Mouse (Mus musculus) heart, embryonic 12.5 days (tissue): ENCODE measurements at regions not wholly inside any gene's neighbourhood (a gene's known extent, or its start where the extent isn't known, plus 50 kb on each side); places are given as distances from the start of the nearest gene placed in this dataset.

ENCODE experiments used
- ATAC-seq: fragments of 200-750 bp; cut with Nextera tagmentation; 2 replicates; pipeline ENCODE4 v1.8.0; 2017; ENCODE audit warnings: moderate TSS enrichment, moderate library complexity; ENCODE audit not compliant: insufficient number of reproducible peaks, low FRiP score
- H3K27ac ChIP-seq: fragments of 300-500 bp; sonication (generic); 2 replicates; pipeline ENCODE4 v1.5.1; 2016; ENCODE audit warnings: mild to moderate bottlenecking, moderate library complexity; ENCODE audit not compliant: poor library complexity, severe bottlenecking
- H3K27me3 ChIP-seq: fragments of 300-500 bp; sonication (generic); replicated peaks from 2 replicates; pipeline ENCODE4 v1.6.1; 2016; ENCODE audit warnings: mild to moderate bottlenecking, moderate library complexity
- H3K36me3 ChIP-seq: fragments of 300-500 bp; sonication (generic); 2 replicates; pipeline ENCODE4 v1.6.1; 2016; ENCODE audit warnings: mild to moderate bottlenecking, moderate library complexity
- H3K4me1 ChIP-seq: fragments of 300-500 bp; sonication (generic); replicated peaks from 2 replicates; pipeline ENCODE4 v1.6.1; 2016; ENCODE audit warnings: mild to moderate bottlenecking
- H3K4me2 ChIP-seq: fragments of 300-500 bp; sonication (generic); 2 replicates; pipeline ENCODE4 v1.6.1; 2016; ENCODE audit warnings: mild to moderate bottlenecking, moderate library complexity
- H3K4me3 ChIP-seq: fragments of 300-500 bp; sonication (generic); 2 replicates; pipeline ENCODE4 v1.5.1; 2016; ENCODE audit warnings: mild to moderate bottlenecking
- H3K9ac ChIP-seq: fragments of 300-500 bp; sonication (generic); 2 replicates; pipeline ENCODE4 v1.6.1; 2016; ENCODE audit warnings: mild to moderate bottlenecking, moderate library complexity
- H3K9me3 ChIP-seq: fragments of 300-500 bp; sonication (generic); replicated peaks from 2 replicates; pipeline ENCODE4 v1.6.1; 2016; ENCODE audit warnings: mild to moderate bottlenecking, moderate library complexity
- WGBS: fragments of 180-500 bp; shearing (Covaris S2); methylation state at CpG from one replicate; pipeline ENCODE4 v1.1.7; 2016; 5-methylcytosine and 5-hydroxymethylcytosine counted together

DNA sequence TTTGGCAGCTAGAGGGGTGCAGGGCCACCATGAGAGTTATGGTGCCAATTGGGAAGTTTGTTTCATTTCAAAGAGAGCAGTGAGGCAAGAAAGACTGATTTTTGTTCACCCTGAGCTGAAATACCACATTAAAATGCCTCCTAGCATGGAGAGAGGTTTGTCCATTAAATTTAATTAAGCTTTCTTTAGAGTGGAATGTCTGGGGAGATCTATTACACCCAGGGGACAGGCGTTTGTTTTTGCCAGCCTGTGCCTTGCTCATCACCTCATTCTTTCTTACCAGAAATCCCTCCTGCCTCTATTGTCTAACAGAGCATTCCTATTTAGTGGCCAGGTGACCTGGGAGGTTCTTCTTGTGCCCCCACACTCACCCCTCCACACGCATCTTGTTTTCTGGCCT lies 55.2 kb upstream of the Rcn1 start:
- no peaks in the 10 kb centered on the region for H3K9me3 ChIP-seq
- 62% methylated on average over 2 of the region's 2 CpGs for WGBS
- H3K4me1 ChIP-seq, result no peaks in the 10 kb centered on the region
- peak overlapping the region; percentile 57 for H3K27ac ChIP-seq
- ATAC-seq, result no peak
- H3K4me2 ChIP-seq, result no peak overlapping the region
- H3K36me3 ChIP-seq, result no peaks in the 10 kb centered on the region
- H3K9ac ChIP-seq, result no peak overlapping the region
- H3K4me3 ChIP-seq, result no peak overlapping the region
- no peaks in the 10 kb centered on the region for H3K27me3 ChIP-seq

GRCm38 (mm10) chr2:105454836-105455235 lies 55.7 kb upstream of the Rcn1 start:
- Histone ChIP-seq H3K9me3 (no peaks in the 10 kb centered on the region), H3K9ac (no peak overlapping the region), H3K4me3 (no peak overlapping the region), H3K4me2 (no peak overlapping the region), H3K27me3 (no peaks in the 10 kb centered on the region), H3K27ac (peak overlapping the region; percentile 57), H3K4me1 (no peaks in the 10 kb centered on the region), H3K36me3 (no peaks in the 10 kb centered on the region)
- ATAC-seq, result peak; percentile 39; the same call in 1 of the 2 replicates

DNA sequence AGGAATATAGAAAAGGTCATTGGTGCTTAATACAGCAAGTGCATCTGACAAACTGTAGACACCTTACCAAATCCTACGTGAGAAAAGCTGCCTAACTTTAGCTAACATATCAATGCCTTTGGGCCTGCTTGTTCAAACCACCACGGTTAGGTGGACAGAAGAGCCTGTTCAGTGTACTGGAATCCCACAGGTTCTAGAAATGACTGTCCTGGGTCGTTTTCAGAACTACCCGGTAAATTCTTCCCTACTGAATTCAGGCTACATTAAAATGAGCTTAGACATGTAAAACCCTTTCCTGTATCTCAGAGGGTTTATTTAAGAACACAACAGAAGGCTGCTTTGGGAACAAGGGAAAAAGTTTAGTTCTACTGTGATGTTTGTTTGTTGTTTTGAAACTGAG lies 59.5 kb upstream of the Rcn1 start:
- WGBS, result 81% methylated on average over 4 of the region's 4 CpGs

GRCm38 (mm10) chr2:105459512-105459911 lies 60.4 kb upstream of the Rcn1 start:
- Histone ChIP-seq H3K9me3 (no peaks in the 10 kb centered on the region), H3K4me1 (no peaks in the 10 kb centered on the region), H3K4me3 (no peak overlapping the region), H3K36me3 (no peaks in the 10 kb centered on the region), H3K27ac (no peak overlapping the region), H3K27me3 (no peaks in the 10 kb centered on the region), H3K9ac (no peak overlapping the region), H3K4me2 (no peak overlapping the region)
- WGBS, result 64% methylated on average over 9 of the region's 9 CpGs
- ATAC-seq, result no peak

More for the DNA sequence above, 59.5 kb upstream of the Rcn1 start:
- no peak for ATAC-seq
- H3K27ac ChIP-seq, result no peak overlapping the region
- H3K9ac ChIP-seq, result no peak overlapping the region
- H3K4me2 ChIP-seq, result no peak overlapping the region
- H3K9me3 ChIP-seq, result no peaks in the 10 kb centered on the region
- no peak overlapping the region for H3K4me3 ChIP-seq
- no peaks in the 10 kb centered on the region for H3K36me3 ChIP-seq
- no peaks in the 10 kb centered on the region for H3K27me3 ChIP-seq
- H3K4me1 ChIP-seq, result no peaks in the 10 kb centered on the region

DNA sequence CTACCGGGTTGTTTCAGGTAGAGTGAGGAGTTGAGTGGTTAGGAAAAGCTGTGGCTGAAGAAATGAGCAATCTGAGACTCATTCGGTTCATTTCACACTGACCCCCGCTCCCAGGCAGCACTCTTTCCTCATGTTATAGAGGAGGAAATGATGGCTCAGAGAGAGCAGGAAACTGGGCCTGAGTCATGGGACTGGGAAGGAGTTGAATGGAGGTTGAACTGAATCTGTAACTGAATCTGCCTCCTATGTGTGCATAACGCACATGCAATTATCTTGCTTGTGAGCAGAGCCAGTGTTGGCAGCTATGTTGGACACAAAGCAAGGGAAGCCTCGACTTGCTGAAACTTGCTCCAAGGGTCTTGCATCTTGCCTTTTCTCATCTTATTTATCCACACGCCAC lies 66.5 kb upstream of the Rcn1 start:
- H3K27me3 ChIP-seq, result no peaks in the 10 kb centered on the region
- no peak overlapping the region for H3K9ac ChIP-seq
- no peak overlapping the region for H3K4me3 ChIP-seq
- H3K9me3 ChIP-seq, result no peaks in the 10 kb centered on the region
- no peak overlapping the region for H3K27ac ChIP-seq
- WGBS, result 73% methylated on average over 6 of the region's 6 CpGs
- H3K4me1 ChIP-seq, result no peaks in the 10 kb centered on the region
- H3K36me3 ChIP-seq, result no peaks in the 10 kb centered on the region
- ATAC-seq, result no peak
- no peak overlapping the region for H3K4me2 ChIP-seq

- Histone ChIP-seq H3K27ac (no peak overlapping the region), H3K9me3 (no peaks in the 10 kb centered on the region), H3K27me3 (no peaks in the 10 kb centered on the region), H3K4me3 (no peak overlapping the region), H3K4me2 (no peak overlapping the region), H3K4me1 (no peaks in the 10 kb centered on the region), H3K36me3 (no peaks in the 10 kb centered on the region), H3K9ac (no peak overlapping the region)
- no peak for ATAC-seq
- WGBS, result 30% methylated on average over 5 of the region's 5 CpGs
These were observed 69.8 kb upstream of the Rcn1 start for GRCm38 (mm10) chr2:105468930-105469329.

GRCm38 (mm10) chr2:105476028-105476677 lies 77.0 kb upstream of the Rcn1 start:
- Histone ChIP-seq H3K36me3 (no peaks in the 10 kb centered on the region), H3K4me2 (no peak overlapping the region), H3K9ac (no peak overlapping the region), H3K27ac (no peak overlapping the region), H3K4me1 (no peaks in the 10 kb centered on the region), H3K4me3 (no peak overlapping the region), H3K27me3 (no peaks in the 10 kb centered on the region), H3K9me3 (no peaks in the 10 kb centered on the region)
- ATAC-seq, result peak; percentile 53
- 67% methylated on average over 7 of the region's 7 CpGs for WGBS

DNA sequence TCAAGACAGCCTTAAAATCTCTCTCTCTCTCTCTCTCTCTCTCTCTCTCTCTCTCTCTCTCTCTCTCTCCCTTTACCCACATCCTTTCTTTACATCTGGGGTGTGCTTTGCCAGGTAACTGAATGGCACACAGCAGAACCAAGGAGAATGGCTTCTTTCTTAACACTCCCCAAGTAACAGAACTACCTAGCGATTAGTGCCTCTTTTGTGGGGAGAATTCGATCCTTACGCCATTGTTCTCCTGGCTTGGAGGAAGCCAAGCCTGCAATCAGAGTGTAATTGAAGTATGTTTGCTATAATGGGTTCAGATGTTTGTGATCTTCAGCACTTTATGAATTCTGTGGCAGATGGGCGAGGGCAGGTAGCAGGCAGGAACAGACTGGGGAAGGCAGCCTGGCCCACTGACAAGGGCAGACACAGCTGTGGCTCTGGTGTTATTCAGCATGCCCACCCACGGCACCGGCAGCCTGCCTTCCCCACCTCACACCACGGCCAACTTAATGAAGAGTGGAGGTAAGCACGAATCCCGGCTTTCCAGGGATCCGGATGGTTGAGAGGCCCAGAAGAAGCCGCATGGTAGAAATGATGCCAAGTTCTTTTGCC lies 83.0 kb upstream of the Rcn1 start:
- Histone ChIP-seq H3K27ac (no peak overlapping the region), H3K4me1 (no peaks in the 10 kb centered on the region), H3K9ac (no peak overlapping the region), H3K9me3 (no peaks in the 10 kb centered on the region), H3K27me3 (0 out of 2 replicates have a peak, but pooled peaks cover 3% of the 10 kb centered on the region), H3K36me3 (no peaks in the 10 kb centered on the region), H3K4me2 (no peak overlapping the region), H3K4me3 (no peak overlapping the region)
- 81% methylated on average over 11 of the region's 11 CpGs for WGBS
- ATAC-seq, result no peak

DNA sequence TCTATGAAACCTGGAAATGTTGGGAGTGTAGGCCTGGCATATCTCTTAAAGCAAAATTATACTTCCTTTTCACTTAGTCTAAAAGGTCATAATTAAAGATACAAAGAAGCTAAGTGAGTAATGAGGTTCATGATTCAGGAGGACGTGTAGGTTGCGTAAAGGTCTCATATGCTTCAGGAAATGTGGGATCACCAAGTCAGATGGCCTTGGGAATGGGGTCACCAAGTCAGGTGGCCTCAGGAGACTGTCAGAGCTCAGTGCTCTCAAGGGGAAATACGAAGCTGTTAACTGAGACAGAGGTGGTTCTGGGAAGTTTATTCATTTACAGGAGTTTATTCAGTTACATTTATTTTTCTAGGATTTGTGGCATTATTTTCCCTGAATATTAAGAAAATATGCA lies 85.4 kb upstream of the Rcn1 start:
- H3K4me2 ChIP-seq, result no peak overlapping the region
- no peak overlapping the region for H3K4me3 ChIP-seq
- WGBS, result 76% methylated on average over 3 of the region's 3 CpGs
- H3K4me1 ChIP-seq, result no peaks in the 10 kb centered on the region
- H3K27ac ChIP-seq, result no peak overlapping the region
- no peak overlapping the region for H3K9ac ChIP-seq
- no peak for ATAC-seq
- 0 out of 2 replicates have a peak, but pooled peaks cover 8% of the 10 kb centered on the region for H3K27me3 ChIP-seq
- H3K36me3 ChIP-seq, result no peaks in the 10 kb centered on the region
- no peaks in the 10 kb centered on the region for H3K9me3 ChIP-seq

DNA sequence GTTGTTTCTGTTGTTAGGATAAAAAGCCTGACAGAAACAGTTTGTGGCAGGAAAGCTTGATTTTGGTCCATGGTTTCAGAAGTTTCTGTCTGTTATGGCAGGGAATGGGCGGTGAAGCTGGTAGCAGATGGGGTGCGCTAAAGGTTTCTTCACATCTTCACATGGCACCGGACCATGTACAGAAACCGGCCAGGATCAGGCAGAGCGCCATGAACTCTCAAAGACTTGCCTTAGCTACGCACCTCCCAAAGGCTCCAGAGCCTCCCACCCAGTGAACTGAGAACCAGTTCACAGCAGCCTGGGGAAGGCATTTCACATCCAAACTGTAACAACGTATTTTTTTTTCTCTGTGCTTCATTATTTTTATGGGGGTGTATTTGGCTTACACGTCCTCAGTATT lies 86.2 kb upstream of the Rcn1 start:
- Histone ChIP-seq H3K9me3 (no peaks in the 10 kb centered on the region), H3K36me3 (no peaks in the 10 kb centered on the region)

DNA sequence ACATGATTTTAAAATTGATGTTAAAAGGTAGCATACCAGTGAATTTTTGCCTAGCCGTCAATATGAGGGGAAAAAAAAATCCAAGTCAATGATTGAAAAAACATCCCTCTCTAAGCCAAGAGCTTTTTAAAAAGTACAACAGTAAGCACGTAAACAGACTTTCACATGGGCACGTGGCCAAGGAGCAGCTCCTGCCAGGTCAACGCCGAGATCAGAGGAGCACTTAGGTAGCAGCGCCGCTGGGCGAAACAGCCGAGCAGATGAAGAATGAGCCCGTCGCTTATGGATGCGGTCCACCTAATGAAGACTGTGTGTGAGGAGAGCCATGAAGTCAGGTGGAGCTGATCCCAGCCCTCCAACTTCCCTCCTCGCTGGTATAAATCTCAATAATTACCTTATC lies 96.7 kb upstream of the Rcn1 start:
- H3K27ac ChIP-seq, result no peak overlapping the region
- ATAC-seq, result no peak
- no peaks in the 10 kb centered on the region for H3K4me1 ChIP-seq
- H3K9ac ChIP-seq, result no peak overlapping the region
- H3K36me3 ChIP-seq, result no peaks in the 10 kb centered on the region
- H3K4me3 ChIP-seq, result no peak overlapping the region
- 76% methylated on average over 13 of the region's 13 CpGs for WGBS
- H3K4me2 ChIP-seq, result no peak overlapping the region
- H3K27me3 ChIP-seq, result no peaks in the 10 kb centered on the region
- no peaks in the 10 kb centered on the region for H3K9me3 ChIP-seq

More for the DNA sequence above, 86.2 kb upstream of the Rcn1 start:
- Histone ChIP-seq H3K27me3 (0 out of 2 replicates have a peak, but pooled peaks cover 8% of the 10 kb centered on the region), H3K27ac (no peak overlapping the region), H3K9ac (no peak overlapping the region), H3K4me2 (no peak overlapping the region), H3K4me1 (no peaks in the 10 kb centered on the region), H3K4me3 (no peak overlapping the region)
- no peak for ATAC-seq
- WGBS, result 83% methylated on average over 8 of the region's 8 CpGs

- no peaks in the 10 kb centered on the region for H3K27me3 ChIP-seq
- no peak overlapping the region for H3K9ac ChIP-seq
- no peaks in the 10 kb centered on the region for H3K9me3 ChIP-seq
- no peak overlapping the region for H3K27ac ChIP-seq
- H3K36me3 ChIP-seq, result no peaks in the 10 kb centered on the region
- H3K4me3 ChIP-seq, result no peak overlapping the region
- no peak for ATAC-seq
- WGBS, result 50% methylated on average over 2 of the region's 2 CpGs
- no peak overlapping the region for H3K4me2 ChIP-seq
- H3K4me1 ChIP-seq, result peaks cover 16% of the 10 kb centered on the region
These were observed 105.1 kb upstream of the Rcn1 start for GRCm38 (mm10) chr2:105504197-105504596.
